10 mouse cellular contexts compared by ENCODE assay signal in genomic region chr1:127989876-127990731, GRCm38 (mm10).
A peak's percentile ranks its signal among the peaks of the same experiment; 100 is the strongest.
DNase-seq lines count a peak whose midpoint lies in the region; ATAC-seq and TF ChIP-seq lines count a peak whose summit lies in the region.
"Had no signal": no experiment of that assay in that cellular context is flagged by ENCODE, and none has a peak within 500 bp of the region (broad histone marks: within the 10 kb centered on the region; RNA-seq: fewer than 3 reads in every experiment).

No protein-coding gene starts in this region.

- no peak for TF ChIP-seq CTCF in olfactory bulb, adult 2 months (IDR thresholded peaks at IDR 0.05; ENCODE audit: insufficient read depth, low read depth, low read length)

- TF ChIP-seq POLR2A in olfactory bulb, adult 2 months (IDR thresholded peaks at IDR 0.05; ENCODE audit: insufficient read depth, low read depth, low read length), result no peak

- no peaks in the 10 kb centered on the region for H3K27me3 ChIP-seq in hindbrain, embryonic 15.5 days
- H3K27me3 ChIP-seq in liver, embryonic 12.5 days (replicated peaks), result no peaks in the 10 kb centered on the region
- H3K27me3 ChIP-seq: CH12.LX; embryonic facial prominence, embryonic 15.5 days had no signal

- H3K4me3 ChIP-seq in hindbrain, embryonic 15.5 days, result no peak overlapping the region
- no peak overlapping the region for H3K4me3 ChIP-seq in liver, embryonic 12.5 days
- H3K4me3 ChIP-seq in olfactory bulb, adult 2 months (ENCODE audit: insufficient read depth, low read depth, low read length), result no peak overlapping the region
- H3K4me3 ChIP-seq: embryonic facial prominence, embryonic 15.5 days had no signal

- H3K4me1 ChIP-seq in hindbrain, embryonic 15.5 days (replicated peaks), result peaks cover 8% of the 10 kb centered on the region
- no peaks in the 10 kb centered on the region for H3K4me1 ChIP-seq in liver, embryonic 12.5 days
- peaks cover 11% of the 10 kb centered on the region for H3K4me1 ChIP-seq in olfactory bulb, adult 2 months (ENCODE audit: control insufficient read depth, insufficient read depth, low read length)

- peak overlapping the region; percentile 18; the same call in 1 of the 2 replicates for H3K4me2 ChIP-seq in hindbrain, embryonic 15.5 days
- H3K4me2 ChIP-seq in liver, embryonic 12.5 days, result no peak overlapping the region
- H3K4me2 ChIP-seq: embryonic facial prominence, embryonic 15.5 days had no signal

- H3K27ac ChIP-seq in hindbrain, embryonic 15.5 days (replicated peaks), result peak overlapping the region; percentile 77
- no peak overlapping the region for H3K27ac ChIP-seq in liver, embryonic 12.5 days
- peak overlapping the region; percentile 6 for H3K27ac ChIP-seq in olfactory bulb, adult 2 months (ENCODE audit: insufficient read depth, low read depth, low read length)
- H3K27ac ChIP-seq: embryonic facial prominence, embryonic 15.5 days had no signal

- DNase-seq in heart, adult 11 months, result peak; percentile 94
- no peak for DNase-seq in heart, postnatal 25 days (ENCODE audit: low spot score)
- DNase-seq in adrenal gland, postnatal 14 days, result peak; percentile 58
- peak; percentile 17 to 20 for DNase-seq in frontal cortex, postnatal 14 days (ENCODE audit: low spot score in 2 of 2)

- H3K36me3 ChIP-seq in hindbrain, embryonic 15.5 days, result no peaks in the 10 kb centered on the region
- H3K36me3 ChIP-seq in liver, embryonic 12.5 days, result peaks cover 19% of the 10 kb centered on the region
- H3K36me3 ChIP-seq: embryonic facial prominence, embryonic 15.5 days had no signal

- H3K9me3 ChIP-seq in hindbrain, embryonic 15.5 days, result no peaks in the 10 kb centered on the region
- no peaks in the 10 kb centered on the region for H3K9me3 ChIP-seq in liver, embryonic 12.5 days (replicated peaks)
- H3K9me3 ChIP-seq: embryonic facial prominence, embryonic 15.5 days had no signal

- 37% methylated on average over 9 of the region's 9 CpGs for WGBS in hindbrain, embryonic 15.5 days
- WGBS in liver, embryonic 12.5 days (ENCODE audit: insufficient replicate concordance), result 60% methylated on average over 9 of the region's 9 CpGs
- 36% methylated on average over 9 of the region's 9 CpGs for WGBS in olfactory bulb, adult 2 months

- H3K9ac ChIP-seq in hindbrain, embryonic 15.5 days, result no peak overlapping the region
- no peak overlapping the region for H3K9ac ChIP-seq in liver, embryonic 12.5 days
- H3K9ac ChIP-seq: embryonic facial prominence, embryonic 15.5 days had no signal

- intact Hi-C loops in heart, postnatal 25 days (cut with DNase I), result no loop called here

- peak; percentile 90 for ATAC-seq in hindbrain, embryonic 15.5 days (ENCODE audit: low FRiP score, low read depth)
- peak; percentile 46; the same call in 1 of the 2 replicates for ATAC-seq in liver, embryonic 12.5 days
- ATAC-seq in activated CD4-positive, CD25-positive, alpha-beta regulatory T cell, adult 4 months, result no peak
